Mouse (Mus musculus) liver, embryonic 11.5 days (tissue): ENCODE results near the gene Xxylt1. TPM values are rescaled to one million over a fixed set of nuclear protein-coding genes. Genes with fewer than 3 reads are reported as not detected.

Source experiments
- ATAC-seq: fragments of 200-750 bp; cut with Nextera tagmentation; replicated peaks from 2 replicates; pipeline ENCODE4 v1.8.0; 2017; ENCODE audit warnings: moderate number of reproducible peaks, mild to moderate bottlenecking, moderate TSS enrichment, moderate library complexity; ENCODE audit not compliant: low FRiP score
- DNase-seq: peaks from one replicate; pipeline ENCODE4 v3.0.0-alpha.2; 2017; ENCODE audit warnings: low spot score
- H3K27ac ChIP-seq: fragments of 300-500 bp; sonication (generic); 2 replicates; pipeline ENCODE4 v1.5.1; 2014; ENCODE audit warnings: mild to moderate bottlenecking, low read depth, low read length, control low read depth
- H3K27me3 ChIP-seq: fragments of 300-500 bp; sonication (generic); replicated peaks from 2 replicates; pipeline ENCODE4 v1.6.1; 2014; ENCODE audit warnings: low read length, mixed read lengths; ENCODE audit not compliant: control insufficient read depth, insufficient read depth
- H3K36me3 ChIP-seq: fragments of 300-500 bp; sonication (generic); 2 replicates; pipeline ENCODE4 v1.6.1; 2014; ENCODE audit warnings: mild to moderate bottlenecking, low read length, moderate library complexity, mixed read lengths; ENCODE audit not compliant: control insufficient read depth, insufficient read depth
- H3K4me1 ChIP-seq: fragments of 300-500 bp; sonication (generic); replicated peaks from 2 replicates; pipeline ENCODE4 v1.6.1; 2014; ENCODE audit warnings: low read length, mixed read lengths; ENCODE audit not compliant: control insufficient read depth, insufficient read depth
- H3K4me2 ChIP-seq: fragments of 300-500 bp; sonication (generic); 2 replicates; pipeline ENCODE4 v1.6.1; 2014; ENCODE audit warnings: mild to moderate bottlenecking, control low read depth, moderate library complexity
- H3K4me3 ChIP-seq: fragments of 300-500 bp; sonication (generic); 2 replicates; pipeline ENCODE4 v1.5.1; 2014; ENCODE audit warnings: low read depth, low read length, control low read depth
- H3K9ac ChIP-seq: fragments of 300-500 bp; sonication (generic); 2 replicates; pipeline ENCODE4 v1.6.1; 2014; ENCODE audit warnings: low read depth, low read length, control low read depth
- H3K9me3 ChIP-seq: fragments of 300-500 bp; sonication (generic); 2 replicates; pipeline ENCODE4 v1.6.1; 2016; ENCODE audit warnings: low read length, inconsistent platforms, mixed read lengths; ENCODE audit not compliant: control insufficient read depth
- WGBS: fragments of 180-500 bp; shearing (Covaris S2); extraction: QIAGEN DNeasy Blood & Tissue Kit; methylation state at CpG from one replicate; pipeline ENCODE4 v1.1.7; 2014; 5-methylcytosine and 5-hydroxymethylcytosine counted together
- polyA plus RNA-seq: library from polyadenylated mRNA; unstranded; fragments of >200 nt; fragmentation: Nextera tagmentation; extraction: Ambion mirVana; gene quantifications from 2 replicates; pipeline ENCODE4 v1.2.1, GENCODE M21; 2014

Xxylt1 gene
- polyA plus RNA-seq, 1 experiment from 2014 or later: 10.7 TPM

- Histone ChIP-seq H3K9me3 (no peaks in the 10 kb centered on the region), H3K27me3 (no peaks in the 10 kb centered on the region), H3K4me1 (0 out of 2 replicates have a peak, but pooled peaks cover 2% of the 10 kb centered on the region), H3K9ac (no peak overlapping the region), H3K4me3 (no peak overlapping the region), H3K27ac (no peak overlapping the region), H3K36me3 (peaks cover 4% of the 10 kb centered on the region; the same call in 1 of the 2 replicates), H3K4me2 (no peak overlapping the region)
- WGBS: 93% methylated on average over 8 of the region's 8 CpGs
- ATAC-seq (no peak), DNase-seq (no peak)
These were observed 120.1 kb downstream of the Xxylt1 start for GRCm38 (mm10) chr16:30961176-30961575.

- Histone ChIP-seq H3K9ac (no peak overlapping the region), H3K4me1 (0 out of 2 replicates have a peak, but pooled peaks cover 2% of the 10 kb centered on the region), H3K27ac (no peak overlapping the region), H3K4me3 (no peak overlapping the region), H3K36me3 (peaks cover 4% of the 10 kb centered on the region; the same call in 1 of the 2 replicates), H3K4me2 (no peak overlapping the region), H3K9me3 (no peaks in the 10 kb centered on the region), H3K27me3 (no peaks in the 10 kb centered on the region)
- WGBS: 93% methylated on average over 4 of the region's 4 CpGs
- DNase-seq (no peak), ATAC-seq (no peak)
These were observed 121.0 kb downstream of the Xxylt1 start for GRCm38 (mm10) chr16:30960266-30960665.

GRCm38 (mm10) chr16:30959692-30960091 lies 121.5 kb downstream of the Xxylt1 start:
- ATAC-seq (no peak), DNase-seq (no peak)
- Histone ChIP-seq H3K4me3 (no peak overlapping the region), H3K4me2 (no peak overlapping the region), H3K4me1 (0 out of 2 replicates have a peak, but pooled peaks cover 2% of the 10 kb centered on the region), H3K9me3 (no peaks in the 10 kb centered on the region), H3K27ac (no peak overlapping the region), H3K36me3 (peaks cover 4% of the 10 kb centered on the region; the same call in 1 of the 2 replicates), H3K27me3 (no peaks in the 10 kb centered on the region), H3K9ac (no peak overlapping the region)
- WGBS: 82% methylated on average over 12 of the region's 12 CpGs

GRCm38 (mm10) chr16:30956141-30956540 lies 125.1 kb downstream of the Xxylt1 start:
- Histone ChIP-seq H3K27ac (no peak overlapping the region), H3K4me3 (no peak overlapping the region), H3K4me2 (no peak overlapping the region), H3K9ac (no peak overlapping the region), H3K9me3 (no peaks in the 10 kb centered on the region), H3K4me1 (no peaks in the 10 kb centered on the region), H3K27me3 (no peaks in the 10 kb centered on the region), H3K36me3 (peaks cover 4% of the 10 kb centered on the region; the same call in 1 of the 2 replicates)
- DNase-seq: no peak
- ATAC-seq: no peak
- WGBS: 87% methylated on average over 8 of the region's 8 CpGs

GRCm38 (mm10) chr16:30948636-30949035 lies 132.6 kb downstream of the Xxylt1 start:
- Histone ChIP-seq H3K4me1 (no peaks in the 10 kb centered on the region; the same call in 1 of the 2 replicates), H3K4me2 (no peak overlapping the region), H3K36me3 (no peaks in the 10 kb centered on the region), H3K9me3 (no peaks in the 10 kb centered on the region; the same call in 1 of the 2 replicates), H3K9ac (no peak overlapping the region), H3K4me3 (no peak overlapping the region), H3K27ac (no peak overlapping the region), H3K27me3 (no peaks in the 10 kb centered on the region)
- 62% methylated on average over 1 of the region's 1 CpGs for WGBS
- DNase-seq (no peak), ATAC-seq (no peak)

GRCm38 (mm10) chr16:30948216-30948615 lies 133.0 kb downstream of the Xxylt1 start:
- DNase-seq (no peak), ATAC-seq (no peak)
- no peak overlapping the region for H3K4me2 ChIP-seq
- no peak overlapping the region for H3K27ac ChIP-seq
- H3K9me3 ChIP-seq: no peaks in the 10 kb centered on the region; the same call in 1 of the 2 replicates
- no peaks in the 10 kb centered on the region for H3K27me3 ChIP-seq
- no peaks in the 10 kb centered on the region; the same call in 1 of the 2 replicates for H3K4me1 ChIP-seq
- 77% methylated on average over 4 of the region's 4 CpGs for WGBS
- no peak overlapping the region for H3K9ac ChIP-seq
- H3K4me3 ChIP-seq: no peak overlapping the region
- H3K36me3 ChIP-seq: no peaks in the 10 kb centered on the region

- Histone ChIP-seq H3K27me3 (no peaks in the 10 kb centered on the region), H3K4me1 (peaks cover 2% of the 10 kb centered on the region; the same call in 1 of the 2 replicates), H3K4me2 (no peak overlapping the region), H3K36me3 (no peaks in the 10 kb centered on the region), H3K27ac (no peak overlapping the region), H3K4me3 (no peak overlapping the region), H3K9ac (no peak overlapping the region), H3K9me3 (no peaks in the 10 kb centered on the region; the same call in 1 of the 2 replicates)
- DNase-seq (no peak), ATAC-seq (no peak)
- WGBS: 60% methylated on average over 8 of the region's 8 CpGs
These were observed 136.3 kb downstream of the Xxylt1 start for GRCm38 (mm10) chr16:30944886-30945285.

- DNase-seq: no peak
- WGBS: 50% methylated on average over 4 of the region's 4 CpGs
- Histone ChIP-seq H3K27ac (no peak overlapping the region), H3K4me3 (no peak overlapping the region), H3K9ac (no peak overlapping the region), H3K27me3 (no peaks in the 10 kb centered on the region), H3K36me3 (no peaks in the 10 kb centered on the region), H3K4me1 (peaks cover 4% of the 10 kb centered on the region; the same call in 1 of the 2 replicates), H3K9me3 (no peaks in the 10 kb centered on the region; the same call in 1 of the 2 replicates), H3K4me2 (no peak overlapping the region)
- ATAC-seq: no peak
These were observed 137.3 kb downstream of the Xxylt1 start for GRCm38 (mm10) chr16:30943919-30944318.

GRCm38 (mm10) chr16:30940699-30941098 lies 140.5 kb downstream of the Xxylt1 start:
- Histone ChIP-seq H3K9me3 (no peaks in the 10 kb centered on the region), H3K27me3 (no peaks in the 10 kb centered on the region), H3K4me1 (peaks cover 4% of the 10 kb centered on the region; the same call in 1 of the 2 replicates), H3K27ac (no peak overlapping the region), H3K9ac (no peak overlapping the region), H3K4me3 (no peak overlapping the region), H3K4me2 (no peak overlapping the region), H3K36me3 (no peaks in the 10 kb centered on the region)
- 55% methylated on average over 2 of the region's 2 CpGs for WGBS
- no peak for DNase-seq
- ATAC-seq: no peak
